Mouse (Mus musculus) liver, adult (tissue): ENCODE data around the gene Nr2c1.

Source experiments
- GATA4 ChIP-seq: IDR thresholded peaks from 2 replicates; pipeline ENCODE4 v1.6.1; 2014; ENCODE audit warnings: mild to moderate bottlenecking, low read length; ENCODE audit not compliant: insufficient replicate concordance

The Nr2c1 gene

GRCm38 (mm10) chr10:94164104-94164845 lies 16.5 kb downstream of the Nr2c1 start:
- no peak for TF ChIP-seq GATA4

GRCm38 (mm10) chr10:94165426-94165825 lies 17.6 kb downstream of the Nr2c1 start:
- TF ChIP-seq GATA4, result no peak

GRCm38 (mm10) chr10:94167051-94167750 lies 19.4 kb downstream of the Nr2c1 start:
- TF ChIP-seq GATA4, result no peak

GRCm38 (mm10) chr10:94171440-94172130 lies 23.8 kb downstream of the Nr2c1 start:
- TF ChIP-seq GATA4, result no peak

GRCm38 (mm10) chr10:94172137-94172536 lies 24.3 kb downstream of the Nr2c1 start:
- no peak for TF ChIP-seq GATA4

GRCm38 (mm10) chr10:94172706-94173105 lies 24.9 kb downstream of the Nr2c1 start:
- TF ChIP-seq GATA4, result no peak

- TF ChIP-seq GATA4, result no peak
Observed at GRCm38 (mm10) chr10:94174652-94175051, 26.8 kb downstream of the Nr2c1 start.

- no peak for TF ChIP-seq GATA4
Observed at GRCm38 (mm10) chr10:94183199-94183598, 35.4 kb downstream of the Nr2c1 start.

- peak; percentile 55; the same call in 1 of the 2 replicates for TF ChIP-seq GATA4
Observed at GRCm38 (mm10) chr10:94198482-94199405, 50.9 kb downstream of the Nr2c1 start, which contains the start of gene Ndufa12. Ndufa12 (plus strand) TSS chr10:94198720.

- TF ChIP-seq GATA4, result no peak
Observed at GRCm38 (mm10) chr10:94204973-94205372, 57.1 kb downstream of the Nr2c1 start.

- no peak for TF ChIP-seq GATA4
Observed at GRCm38 (mm10) chr10:94210718-94211618, 63.1 kb downstream of the Nr2c1 start.

GRCm38 (mm10) chr10:94211725-94212124 lies 63.9 kb downstream of the Nr2c1 start:
- TF ChIP-seq GATA4, result no peak

- no peak for TF ChIP-seq GATA4
Observed at GRCm38 (mm10) chr10:94225026-94225750, 77.4 kb downstream of the Nr2c1 start.

- TF ChIP-seq GATA4, result no peak
Observed at GRCm38 (mm10) chr10:94230172-94230981, 82.6 kb downstream of the Nr2c1 start.
